Mouse (Mus musculus) myocyte (in vitro differentiated cells): ENCODE measurements around the gene Gck. TPM values are rescaled to one million over a fixed set of nuclear protein-coding genes. Genes with fewer than 3 reads are reported as not detected.

ENCODE experiments used
- H3K27me3 ChIP-seq: one replicate; pipeline ENCODE4 v1.6.1; 2011; ENCODE audit not compliant: control insufficient read depth, insufficient read depth, insufficient read length
- H3K36me3 ChIP-seq: one replicate; pipeline ENCODE4 v1.6.1; 2011; ENCODE audit not compliant: control insufficient read depth, insufficient read depth
- H3K4me2 ChIP-seq: one replicate; pipeline ENCODE4 v1.6.1; 2011; ENCODE audit warnings: low read depth, control low read depth
- H3K4me3 ChIP-seq: one replicate; pipeline ENCODE4 v1.5.1; 2011; ENCODE audit warnings: mild to moderate bottlenecking, control low read depth, moderate library complexity
- H3K79me2 ChIP-seq: one replicate; pipeline ENCODE4 v1.6.1; 2011; ENCODE audit not compliant: control insufficient read depth, insufficient read depth
- H3ac ChIP-seq: one replicate; pipeline ENCODE4 v1.6.1; 2011; ENCODE audit not compliant: control insufficient read depth, insufficient read length
- CEBPB ChIP-seq: IDR thresholded peaks from 2 replicates; pipeline ENCODE4 v1.6.1; 2011; ENCODE audit warnings: mild to moderate bottlenecking, moderate library complexity; ENCODE audit not compliant: poor library complexity, insufficient read depth, severe bottlenecking
- E2F4 ChIP-seq: IDR thresholded peaks from one replicate; pipeline ENCODE4 v1.6.1; 2011; ENCODE audit warnings: mild to moderate bottlenecking, control low read depth, moderate library complexity; ENCODE audit not compliant: insufficient read depth
- MAX ChIP-seq: IDR thresholded peaks from one replicate; pipeline ENCODE4 v1.6.1; 2011; ENCODE audit warnings: low read depth, mild to moderate bottlenecking, control low read depth
- MYOD1 ChIP-seq, 3 experiments: IDR thresholded peaks; one replicate each; pipeline ENCODE4 v1.6.1; 2011; ENCODE audit warnings: control low read depth in 2 of 3, low read depth in 2 of 3, mild to moderate bottlenecking in 2 of 3, moderate library complexity in 1 of 3; ENCODE audit not compliant: insufficient read length in 2 of 3, control insufficient read depth in 1 of 3
- MYOG ChIP-seq, 3 experiments: IDR thresholded peaks; one replicate each; pipeline ENCODE4 v1.6.1; 2011; ENCODE audit warnings: control low read depth in 2 of 3, low read depth in 2 of 3, mild to moderate bottlenecking in 2 of 3; ENCODE audit not compliant: insufficient read length in 2 of 3, control insufficient read depth in 1 of 3, insufficient read depth in 1 of 3
- POLR2A ChIP-seq: IDR thresholded peaks from one replicate; pipeline ENCODE4 v1.6.1; 2011; ENCODE audit warnings: low read depth, mild to moderate bottlenecking, control low read depth, moderate library complexity; ENCODE audit not compliant: insufficient read length
- POLR2AphosphoS2 ChIP-seq: IDR thresholded peaks from one replicate; pipeline ENCODE4 v1.6.1; 2011; ENCODE audit warnings: low read depth, control low read depth; ENCODE audit not compliant: insufficient read length
- REST ChIP-seq: IDR thresholded peaks from one replicate; pipeline ENCODE4 v1.6.1; 2011; ENCODE audit warnings: mild to moderate bottlenecking, control low read depth, moderate library complexity; ENCODE audit not compliant: insufficient read depth, insufficient read length
- SRF ChIP-seq: IDR thresholded peaks from one replicate; pipeline ENCODE4 v1.6.1; 2011; ENCODE audit warnings: low read depth; ENCODE audit not compliant: control insufficient read depth, insufficient read length
- TCF12 ChIP-seq: IDR thresholded peaks from one replicate; pipeline ENCODE4 v1.6.1; 2011; ENCODE audit warnings: mild to moderate bottlenecking, control low read depth; ENCODE audit not compliant: poor library complexity, insufficient read depth, severe bottlenecking
- TCF3 ChIP-seq: IDR thresholded peaks from one replicate; pipeline ENCODE4 v1.6.1; 2011; ENCODE audit warnings: low read depth, control low read depth; ENCODE audit not compliant: insufficient read length
- USF1 ChIP-seq: IDR thresholded peaks from one replicate; pipeline ENCODE4 v1.6.1; 2011; ENCODE audit warnings: low read depth, mild to moderate bottlenecking, control low read depth, moderate library complexity
- polyA plus RNA-seq: library from polyadenylated mRNA; unstranded; fragments of >200 nt; fragmentation: generic; extraction: Trizol; gene quantifications from one replicate; pipeline ENCODE4 v1.2.1, GENCODE M21; 2012; ENCODE audit warnings: missing spikeins

The Gck gene
- polyA plus RNA-seq, 1 experiment = 0.07 TPM

DNA sequence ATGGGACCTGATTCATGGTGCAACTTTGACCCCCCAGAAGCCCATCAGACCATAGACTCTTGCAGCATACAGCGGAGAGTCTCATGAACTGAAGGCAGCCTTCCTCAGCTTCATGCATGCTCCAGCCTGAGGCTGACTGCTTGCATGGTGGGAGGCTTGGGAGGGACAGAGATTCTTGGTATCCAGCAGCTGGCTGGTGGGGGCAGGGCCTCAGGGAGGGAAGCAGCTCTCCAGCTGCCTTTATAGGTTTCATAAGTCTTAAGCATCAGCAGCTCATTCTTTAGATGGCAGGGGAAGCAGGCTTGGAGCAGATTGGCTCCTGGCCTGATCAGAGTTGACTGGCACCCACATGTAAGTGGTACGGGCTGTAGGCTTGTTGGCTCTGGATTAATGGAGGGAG is 82.7 kb downstream of the Gck start:
- H3K4me2 ChIP-seq = no peak overlapping the region
- peaks cover 10% of the 10 kb centered on the region for H3K79me2 ChIP-seq
- H3K27me3 ChIP-seq = no peaks in the 10 kb centered on the region
- no peak overlapping the region for H3K4me3 ChIP-seq
- TF ChIP-seq POLR2A (no peak), REST (no peak), E2F4 (no peak), SRF (no peak), TCF12 (no peak), CEBPB (no peak), TCF3 (no peak), MAX (no peak), MYOG (IDR thresholded peaks at IDR 0.05; ENCODE audit: control insufficient read depth in 1 of 3, insufficient read depth in 1 of 3, insufficient read length in 2 of 3, low read depth in 2 of 3) (no peak), USF1 (no peak), POLR2AphosphoS2 (no peak), MYOD1 (IDR thresholded peaks at IDR 0.05; ENCODE audit: control insufficient read depth in 1 of 3, insufficient read length in 2 of 3, low read depth in 2 of 3) (no peak)
- peaks cover 6% of the 10 kb centered on the region for H3K36me3 ChIP-seq
- H3ac ChIP-seq = no peak overlapping the region

GRCm38 (mm10) chr11:5862394-5863105 is 87.3 kb downstream of the Gck start:
- Histone ChIP-seq H3ac (peak overlapping the region; percentile 16), H3K4me3 (peak overlapping the region; percentile 52), H3K4me2 (peak overlapping the region; percentile 97), H3K36me3 (peaks cover 6% of the 10 kb centered on the region), H3K27me3 (no peaks in the 10 kb centered on the region), H3K79me2 (peaks cover 10% of the 10 kb centered on the region)
- TF ChIP-seq CEBPB (peak; percentile 95), SRF (no peak)

DNA sequence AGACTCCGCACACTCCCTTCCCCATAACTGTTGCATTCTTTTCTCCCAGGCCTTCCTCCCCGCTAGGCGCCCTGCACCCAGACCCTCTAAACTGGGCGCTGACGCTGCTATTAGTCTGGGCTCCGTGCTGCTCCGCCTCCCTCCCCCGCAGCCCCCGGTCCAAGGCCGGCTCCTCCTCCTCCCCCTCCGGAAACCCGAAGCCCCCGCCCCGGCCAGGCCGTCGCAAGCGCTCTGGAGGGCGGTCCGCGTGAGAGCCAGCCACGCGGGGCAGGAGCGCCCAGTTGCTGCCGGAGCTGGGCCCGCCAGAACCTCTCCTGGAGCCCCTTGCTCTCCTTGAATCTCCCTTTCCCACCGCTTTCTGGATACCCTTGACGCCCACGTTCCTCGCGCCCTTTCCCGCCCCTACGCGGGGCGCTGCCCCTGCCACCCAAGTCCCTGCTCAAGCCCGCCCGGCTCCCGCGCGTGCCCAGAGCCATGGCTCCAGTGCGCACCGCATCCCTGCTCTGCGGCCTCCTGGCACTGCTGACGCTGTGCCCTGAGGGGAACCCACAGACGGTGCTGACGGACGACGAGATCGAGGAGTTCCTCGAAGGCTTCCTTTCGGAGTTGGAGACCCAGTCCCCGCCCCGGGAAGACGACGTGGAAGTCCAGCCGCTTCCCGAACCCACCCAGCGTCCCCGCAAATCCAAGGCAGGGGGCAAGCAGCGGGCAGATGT is 88.0 kb downstream of the Gck start, which contains the start of gene Aebp1:
Gene Aebp1, plus strand, starts transcription at position 270 of the 716 bp plus-strand sequence.
- Histone ChIP-seq H3K27me3 (no peaks in the 10 kb centered on the region), H3ac (peak within 1 kb of the TSS; percentile 16), H3K79me2 (peaks cover 10% of the 10 kb centered on the region), H3K4me3 (peak within 1 kb of the TSS; percentile 52), H3K36me3 (peaks cover 6% of the 10 kb centered on the region), H3K4me2 (peak within 1 kb of the TSS; percentile 97)
- TF ChIP-seq REST (no peak), TCF12 (no peak), MAX (no peak), MYOG (IDR thresholded peaks at IDR 0.05; ENCODE audit: control insufficient read depth in 1 of 3, insufficient read depth in 1 of 3, insufficient read length in 2 of 3, low read depth in 2 of 3) (peak in 1 of 3 experiments; percentile 14), POLR2A (peak; percentile 67), E2F4 (no peak), USF1 (no peak), POLR2AphosphoS2 (peak; percentile 62), TCF3 (no peak), SRF (no peak), MYOD1 (IDR thresholded peaks at IDR 0.05; ENCODE audit: control insufficient read depth in 1 of 3, insufficient read length in 2 of 3, low read depth in 2 of 3) (no peak), CEBPB (no peak)

DNA sequence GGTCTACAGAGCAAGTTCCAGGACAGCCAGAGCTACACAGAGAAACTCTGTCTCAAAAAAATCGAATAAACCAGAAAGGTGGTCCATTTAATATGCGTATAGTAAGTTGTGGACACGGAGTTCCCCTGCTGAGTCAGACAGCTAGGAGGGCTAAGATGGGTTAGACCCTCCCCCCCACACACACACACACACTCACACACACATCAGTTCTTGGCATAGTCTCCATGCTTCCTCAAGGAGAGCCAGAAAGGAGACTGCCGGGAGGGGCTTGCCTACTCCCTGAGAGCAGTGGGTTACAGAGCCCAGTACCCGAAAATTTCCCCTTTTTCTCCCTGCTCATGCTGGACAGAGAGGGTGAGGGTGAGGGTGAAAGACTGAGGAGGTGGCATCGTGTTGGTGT is 89.2 kb downstream of the Gck start:
- Histone ChIP-seq H3K4me3 (peak overlapping the region; percentile 52), H3K27me3 (no peaks in the 10 kb centered on the region), H3K36me3 (peaks cover 6% of the 10 kb centered on the region), H3K79me2 (peaks cover 10% of the 10 kb centered on the region), H3ac (no peak overlapping the region), H3K4me2 (peak overlapping the region; percentile 97)
- TF ChIP-seq SRF (no peak), POLR2A (no peak), REST (no peak), E2F4 (no peak), TCF12 (no peak), USF1 (no peak), TCF3 (no peak), MYOG (IDR thresholded peaks at IDR 0.05; ENCODE audit: control insufficient read depth in 1 of 3, insufficient read depth in 1 of 3, insufficient read length in 2 of 3, low read depth in 2 of 3) (no peak), POLR2AphosphoS2 (no peak), MAX (no peak), MYOD1 (IDR thresholded peaks at IDR 0.05; ENCODE audit: control insufficient read depth in 1 of 3, insufficient read length in 2 of 3, low read depth in 2 of 3) (no peak), CEBPB (no peak)
